Mouse (Mus musculus): ENCODE measurements around the gene Pla2g16.

The Pla2g16 gene

GRCm38 (mm10) chr19:7557328-7557822 lies at the start of gene Pla2g16:
Pla2g16 (plus strand) TSS chr19:7557459.
- peak; percentile 78 for DNase-seq

GRCm38 (mm10) chr19:7508026-7508425 lies 49.2 kb upstream of the Pla2g16 start:
- DNase-seq, result peak; percentile 45

GRCm38 (mm10) chr19:7516437-7516836 lies 40.8 kb upstream of the Pla2g16 start:
- DNase-seq, result no peak

GRCm38 (mm10) chr19:7521619-7522018 lies 35.6 kb upstream of the Pla2g16 start:
- no peak for DNase-seq

- DNase-seq, result no peak
Measured at GRCm38 (mm10) chr19:7522856-7523255, 34.4 kb upstream of the Pla2g16 start.

- DNase-seq, result peak; percentile 67
Measured at GRCm38 (mm10) chr19:7523292-7523691, 34.0 kb upstream of the Pla2g16 start.

- no peak for DNase-seq
Measured at GRCm38 (mm10) chr19:7523781-7524180, 33.5 kb upstream of the Pla2g16 start.

- DNase-seq, result no peak
Measured at GRCm38 (mm10) chr19:7524879-7525278, 32.4 kb upstream of the Pla2g16 start.

GRCm38 (mm10) chr19:7528639-7529428 lies 28.4 kb upstream of the Pla2g16 start:
- peak; percentile 82 for DNase-seq

- no peak for DNase-seq
Measured at GRCm38 (mm10) chr19:7531906-7532305, 25.4 kb upstream of the Pla2g16 start.

GRCm38 (mm10) chr19:7533891-7534290 lies 23.4 kb upstream of the Pla2g16 start:
- DNase-seq, result no peak

GRCm38 (mm10) chr19:7548924-7549323 lies 8.3 kb upstream of the Pla2g16 start:
- no peak for DNase-seq

GRCm38 (mm10) chr19:7551550-7552300 lies 5.5 kb upstream of the Pla2g16 start:
- no peak for DNase-seq

- no peak for DNase-seq
Measured at GRCm38 (mm10) chr19:7552301-7552673, 5.0 kb upstream of the Pla2g16 start.

- DNase-seq, result no peak
Measured at GRCm38 (mm10) chr19:7553441-7553840, 3.8 kb upstream of the Pla2g16 start.

- no peak for DNase-seq
Measured at GRCm38 (mm10) chr19:7554881-7555280, 2.4 kb upstream of the Pla2g16 start.

GRCm38 (mm10) chr19:7556641-7557040 lies 618 bp upstream of the Pla2g16 start:
- DNase-seq, result no peak

GRCm38 (mm10) chr19:7557844-7558243 lies 585 bp downstream of the Pla2g16 start:
- no peak for DNase-seq

GRCm38 (mm10) chr19:7558675-7559074 lies 1.4 kb downstream of the Pla2g16 start:
- no peak for DNase-seq

- no peak for DNase-seq
Measured at GRCm38 (mm10) chr19:7559986-7560385, 2.7 kb downstream of the Pla2g16 start.

GRCm38 (mm10) chr19:7561456-7561855 lies 4.2 kb downstream of the Pla2g16 start:
- no peak for DNase-seq

- no peak for DNase-seq
Measured at GRCm38 (mm10) chr19:7562601-7563129, 5.4 kb downstream of the Pla2g16 start.

- DNase-seq, result no peak
Measured at GRCm38 (mm10) chr19:7563676-7564075, 6.4 kb downstream of the Pla2g16 start.

- DNase-seq, result no peak
Measured at GRCm38 (mm10) chr19:7564457-7564856, 7.2 kb downstream of the Pla2g16 start.

Data from thymus, postnatal 4 days (tissue).